Mouse (Mus musculus) left cerebral cortex, adult 2 months (tissue): ENCODE measurements around the gene A4galt. TPM values are rescaled to one million over a fixed set of nuclear protein-coding genes. Genes with fewer than 3 reads are reported as not detected.

ENCODE experiments used
- DNase-seq, 2 experiments: peaks; one replicate each; pipeline ENCODE4 v3.0.0; 2021 to 2022; ENCODE audit warnings: low spot score in 2 of 2, mixed read lengths in 1 of 2; ENCODE audit errors: extremely low spot score in 1 of 2
- H3K27ac ChIP-seq: fragments of 200-600 bp; 2 replicates; pipeline ENCODE4 v1.8.1; 2022
- H3K4me3 ChIP-seq: fragments of 200-600 bp; 2 replicates; pipeline ENCODE4 v1.8.1; 2022
- CTCF ChIP-seq: fragments of 200-600 bp; IDR thresholded peaks from 2 replicates; pipeline ENCODE4 v1.8.1; 2022; ENCODE audit warnings: antibody characterized with exemption, mild to moderate bottlenecking, moderate library complexity
- intact Hi-C: fragments of 180-260 bp; cut with DNase I; formaldehyde crosslinking; loops from one replicate; pipeline ENCODE4 v1.15.1; 2025
- total RNA-seq, 2 experiments: library from RNA; stranded (reverse); gene quantifications; 2 replicates each; pipeline ENCODE4 v1.2.3; 2021

A4galt gene
- total RNA-seq, 2 experiments from 2014 or later: 1.9 to 4.5 TPM

DNA sequence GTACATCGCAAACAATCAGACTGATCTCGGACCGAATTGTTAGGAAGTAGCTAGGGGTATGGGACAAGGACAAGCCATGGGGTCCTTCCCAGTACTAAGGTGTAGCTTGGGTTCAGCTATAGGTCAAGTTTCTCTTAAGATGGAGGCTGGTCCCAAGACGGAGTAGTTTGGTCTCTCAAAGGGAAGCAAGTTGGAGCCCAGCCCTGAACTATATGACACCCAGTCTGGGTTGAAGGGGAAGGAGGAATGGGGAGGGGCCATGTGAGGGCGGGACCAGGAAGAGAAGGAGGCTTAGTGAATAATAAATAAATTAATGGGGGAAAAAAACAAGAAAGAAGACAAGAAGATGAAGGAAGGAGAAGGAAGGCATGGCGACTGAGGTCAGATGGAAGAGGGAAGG, 71.6 kb downstream of the A4galt start:
- intact Hi-C loops: no loop called here
- no peak for DNase-seq

More for the DNA sequence above, 71.6 kb downstream of the A4galt start:
- no peak overlapping the region for H3K4me3 ChIP-seq
- TF ChIP-seq CTCF: no peak
- no peak overlapping the region for H3K27ac ChIP-seq

Other genes starting within 250 kb of the A4galt start
- gene Nfam1, start 218.5 kb downstream of the A4galt start, total RNA-seq: 1 to 10 TPM; 2.2 to 2.8 TPM
- gene Serhl, start 162.3 kb downstream of the A4galt start, total RNA-seq: 10 to 100 TPM in 1 of 2 experiments, 1 to 10 TPM in 1; 9.0 to 10.2 TPM
- gene Rrp7a, start 129.0 kb downstream of the A4galt start, total RNA-seq: 100 to 1,000 TPM; 147 to 159 TPM
- gene Poldip3, start 102.4 kb downstream of the A4galt start, total RNA-seq: 10 to 100 TPM; 86.5 to 95.1 TPM
- gene Cyb5r3, start 79.2 kb downstream of the A4galt start, total RNA-seq: 10 to 100 TPM; 58.4 to 63.1 TPM
- gene Arfgap3, start 98.5 kb upstream of the A4galt start, total RNA-seq: 10 to 100 TPM; 19.5 to 21.5 TPM
- gene Pacsin2, start 212.8 kb upstream of the A4galt start, total RNA-seq: 100 to 1,000 TPM in 1 of 2 experiments, 10 to 100 TPM in 1; 97.4 to 102 TPM